Mouse (Mus musculus): ENCODE measurements around the gene Taf6l. TPM values are rescaled to one million over a fixed set of nuclear protein-coding genes. Genes with fewer than 3 reads are reported as not detected.

The Taf6l gene
- polyA plus RNA-seq (2017; shearing (Covaris generic)), result 8.1 TPM

DNA sequence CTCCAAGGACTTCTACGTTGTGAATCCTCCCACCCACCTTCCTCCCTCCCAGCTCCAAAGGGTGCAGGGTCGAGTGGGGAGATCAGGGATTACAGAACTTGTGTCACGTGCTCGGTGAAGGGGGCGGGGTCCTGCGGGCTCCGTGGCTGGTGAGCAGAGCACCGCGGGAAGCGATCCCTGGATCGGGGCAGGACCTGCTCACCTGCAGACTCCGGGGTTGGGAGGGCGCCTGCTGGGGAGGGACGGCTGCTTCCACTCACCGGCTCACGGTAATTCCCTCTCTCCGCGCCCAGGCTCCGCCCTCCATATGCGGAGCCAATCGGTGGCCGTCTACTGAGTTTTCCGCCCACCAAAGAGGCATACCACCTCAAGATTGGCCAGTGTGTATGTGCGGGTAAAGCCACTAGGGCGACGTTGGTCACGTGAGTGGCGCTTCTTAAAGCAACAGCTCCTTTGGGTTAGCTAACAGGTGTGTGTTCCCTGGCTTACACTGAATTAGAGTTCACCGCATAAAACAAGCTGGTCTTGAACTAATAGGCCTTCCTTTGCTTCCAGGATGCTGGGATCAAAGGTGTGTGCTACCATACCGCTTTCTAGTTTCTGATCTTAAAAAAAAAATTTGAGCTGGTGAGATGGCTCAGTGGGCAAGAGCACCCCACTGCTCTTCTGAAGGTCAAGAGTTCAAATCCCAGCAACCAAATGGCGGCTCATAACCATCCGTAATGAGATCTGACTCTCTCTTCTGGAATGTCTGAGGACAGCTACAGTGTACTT is at the start of gene Taf6l:
Taf6l (minus strand) TSS at position 410 of the 774 bp plus-strand sequence.

GRCm38 (mm10) chr19:8829660-8830059 is 43.4 kb upstream of the Taf6l start, which contains the start of gene AC129217.1:
TSS of gene AC129217.1 (plus strand) at chr19:8829773.

DNA sequence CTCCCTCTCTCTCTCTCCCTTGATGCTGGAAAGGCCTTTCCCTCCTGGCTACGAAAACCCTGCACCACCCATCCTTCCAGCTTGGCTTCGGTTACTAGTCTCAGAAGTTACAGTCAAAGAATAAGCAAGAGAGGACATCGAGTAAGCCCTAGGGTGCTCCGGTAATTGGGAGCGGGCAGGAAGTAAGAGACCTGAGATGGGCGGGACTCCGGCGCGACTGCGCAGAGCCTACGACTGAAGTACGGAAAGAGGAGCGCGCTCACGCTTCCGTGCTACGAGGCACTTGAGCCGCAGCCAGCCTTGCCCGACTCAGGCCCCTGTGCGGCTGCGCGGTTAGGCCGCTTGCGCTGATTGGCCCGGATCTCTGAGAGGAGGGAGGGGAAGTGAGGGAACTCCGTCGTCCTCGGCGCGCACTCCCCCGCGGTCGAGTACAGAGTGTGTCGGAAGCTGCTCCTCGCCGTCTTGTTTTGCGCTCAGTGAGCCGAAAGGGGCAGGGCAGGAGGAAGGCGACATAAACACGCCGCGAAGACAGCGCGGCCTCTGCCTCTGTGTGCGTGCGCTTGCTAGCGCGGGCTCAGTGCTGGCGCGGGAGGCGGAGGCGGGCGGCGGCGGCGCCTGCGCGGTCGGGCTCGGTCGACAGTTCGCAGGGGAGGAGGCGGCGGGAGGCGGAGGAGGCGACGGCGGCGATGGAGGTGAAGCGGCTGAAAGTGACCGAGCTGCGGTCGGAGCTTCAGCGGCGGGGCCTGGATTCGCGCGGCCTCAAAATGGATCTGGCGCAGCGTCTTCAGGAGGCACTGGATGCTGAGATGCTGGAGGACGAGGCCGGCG is 33.6 kb upstream of the Taf6l start, which contains the start of gene Hnrnpul2:
Hnrnpul2 (plus strand) TSS at position 415 of the 828 bp plus-strand sequence.

GRCm38 (mm10) chr19:8818801-8819595 is 32.8 kb upstream of the Taf6l start, which contains the start of gene Ttc9c:
TSS of gene Ttc9c (minus strand) at chr19:8819333.

DNA sequence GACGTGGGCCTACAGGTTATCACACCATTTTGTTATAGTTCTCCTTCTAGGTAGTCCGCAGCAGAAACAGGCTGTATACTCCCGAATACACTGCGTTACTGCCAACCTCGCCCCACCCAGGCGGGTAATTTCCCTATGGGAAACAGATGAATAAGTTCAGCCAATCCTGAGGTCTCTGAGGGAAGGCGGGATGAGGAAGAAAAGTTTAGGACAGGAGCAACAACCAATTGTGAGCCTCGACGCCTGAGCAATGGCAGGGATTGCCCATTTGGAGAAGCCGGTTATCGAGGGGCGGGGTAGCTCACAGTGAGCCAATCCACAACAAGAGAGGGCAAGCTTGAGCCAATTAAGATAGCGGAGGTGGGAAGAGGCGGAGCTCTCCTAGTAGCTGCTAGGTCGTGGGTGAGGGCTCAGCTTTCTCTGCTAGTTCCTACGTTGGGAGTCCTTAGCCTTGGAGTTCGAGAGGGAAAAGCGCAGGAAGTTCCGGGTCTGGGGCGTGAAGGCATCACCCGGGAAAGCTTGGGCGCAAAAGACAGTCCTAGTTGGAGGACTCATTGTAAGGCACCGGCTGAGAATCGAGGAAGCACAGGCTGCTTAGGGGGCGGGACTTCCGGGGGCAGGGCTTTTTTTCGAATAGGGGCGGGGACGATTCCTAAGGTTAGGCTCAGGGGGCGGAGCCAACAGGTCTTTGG is 16.1 kb upstream of the Taf6l start, which contains the start of gene Zbtb3:
Zbtb3 (plus strand) TSS at position 426 of the 692 bp plus-strand sequence.

DNA sequence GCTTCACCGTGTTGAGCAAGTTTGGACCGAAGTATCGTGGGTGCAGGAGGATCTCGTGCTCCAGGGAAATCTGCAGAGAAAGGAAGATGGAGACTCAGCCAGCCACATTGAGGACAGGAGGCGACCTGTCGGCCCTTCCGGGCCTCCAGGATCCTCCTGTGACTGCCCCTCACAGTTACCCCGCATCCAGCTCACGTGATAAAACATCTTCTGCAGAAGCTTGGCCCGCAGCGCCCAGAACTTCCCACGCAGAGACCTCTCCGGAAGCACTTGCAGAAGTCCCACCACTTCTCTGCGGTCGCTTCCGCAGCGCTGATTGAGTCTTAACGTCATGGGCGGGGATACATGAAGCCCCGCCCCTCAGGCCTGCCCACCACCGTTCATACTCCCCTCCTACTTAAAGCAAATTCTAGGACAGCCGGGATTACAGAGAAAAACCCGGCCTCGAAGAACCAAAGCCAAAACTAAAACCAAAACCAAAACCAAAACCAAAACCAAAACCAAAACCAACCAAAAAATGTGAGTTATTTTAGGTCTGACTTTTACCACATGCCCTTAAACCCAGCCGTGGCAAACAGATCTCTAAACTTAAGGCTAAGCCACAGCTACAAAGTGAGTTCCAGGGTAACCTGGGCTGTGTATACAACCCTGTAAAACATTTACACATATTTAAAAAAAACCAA is 12.2 kb upstream of the Taf6l start, which contains the start of gene Polr2g:
Polr2g (minus strand) TSS at position 314 of the 683 bp plus-strand sequence.

DNA sequence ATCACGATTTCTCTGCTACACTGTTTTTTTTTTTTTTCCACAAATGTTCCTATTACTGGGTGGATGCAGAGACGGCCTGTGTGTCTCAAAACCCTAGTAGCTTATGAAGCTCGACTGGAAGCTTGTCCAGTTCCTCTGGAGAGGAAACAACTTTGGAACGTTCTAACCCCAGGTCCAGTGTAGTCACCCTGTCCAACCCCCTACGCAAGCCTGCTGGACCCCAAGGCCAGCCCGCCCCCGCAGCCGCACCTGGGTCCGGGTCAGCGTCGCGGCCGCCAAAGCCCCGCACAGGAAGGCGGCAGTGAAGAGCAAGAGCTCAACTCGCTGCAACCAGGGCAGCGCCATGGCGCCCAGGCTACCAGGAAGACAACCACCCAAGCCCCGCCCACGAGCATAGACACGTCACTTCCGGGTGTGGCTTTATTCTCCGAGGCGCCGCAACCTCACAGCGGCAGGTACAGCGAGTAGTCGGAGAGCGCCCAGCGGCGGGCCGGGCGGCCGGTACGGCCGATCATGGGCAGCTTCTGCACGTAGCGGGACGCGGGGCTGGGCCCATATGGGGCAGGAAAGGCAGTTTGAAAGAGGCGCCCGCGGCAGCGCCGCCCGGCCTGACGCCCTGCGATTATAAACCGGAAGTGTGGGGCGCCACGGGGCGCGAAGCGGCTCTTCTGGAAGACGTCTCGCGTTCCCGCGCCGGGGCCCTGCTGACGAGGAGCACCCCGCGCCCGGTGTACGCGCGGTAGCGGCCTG is 12.0 kb downstream of the Taf6l start, which contains the start of gene Tmem179b:
Tmem179b (minus strand) TSS at position 382 of the 750 bp plus-strand sequence.

GRCm38 (mm10) chr19:8770567-8771270 is 15.5 kb downstream of the Taf6l start, which contains the start of gene Tmem223:
TSS of gene Tmem223 (plus strand) at chr19:8770996.

DNA sequence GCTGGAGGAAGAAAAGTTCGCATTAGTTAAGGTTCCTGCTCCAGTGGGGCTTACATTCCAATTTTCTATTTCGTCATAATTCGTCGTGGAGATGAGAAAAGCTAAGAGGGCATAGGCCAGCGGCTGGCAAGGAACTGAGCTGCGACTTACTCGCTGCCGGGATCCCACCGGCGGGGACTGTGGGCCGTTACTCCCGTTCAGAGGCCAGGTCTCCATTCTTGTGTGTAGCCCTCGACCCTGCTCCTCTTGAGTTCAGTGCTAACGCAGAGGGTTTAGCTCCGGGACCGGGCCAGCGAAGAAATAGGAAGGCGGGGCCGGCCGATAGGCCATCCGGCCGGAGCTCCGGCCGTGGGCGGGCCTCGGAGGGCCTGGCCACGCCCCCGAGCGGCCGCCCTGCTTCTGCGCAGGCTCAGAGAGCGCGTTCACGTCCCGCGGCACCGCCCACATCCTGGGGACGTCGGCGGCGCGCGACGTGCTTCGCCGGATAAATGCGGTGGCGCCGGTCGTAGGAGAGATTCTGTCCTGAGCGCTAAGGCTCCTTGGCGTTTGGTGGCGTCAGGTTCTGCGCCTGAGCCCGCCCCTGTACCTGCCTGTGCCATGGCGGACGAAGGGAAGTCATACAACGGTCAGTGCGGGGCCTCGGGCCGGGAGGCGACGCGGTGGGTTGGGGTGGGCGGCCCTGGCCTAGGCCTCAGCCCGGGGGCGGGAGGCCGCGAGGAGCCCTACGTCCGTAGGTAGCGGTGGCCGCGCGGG is 29.4 kb downstream of the Taf6l start, which contains the start of gene Nxf1:
Nxf1 (plus strand) TSS at position 439 of the 753 bp plus-strand sequence.

GRCm38 (mm10) chr19:8741243-8741869 is 44.9 kb downstream of the Taf6l start, which contains the start of gene Stx5a:
TSS of gene Stx5a (plus strand) at chr19:8741413.

GRCm38 (mm10) chr19:8740603-8741002 is 45.6 kb downstream of the Taf6l start, which contains the start of gene 1700092M07Rik:
TSS of gene 1700092M07Rik (plus strand) at chr19:8740718.

DNA sequence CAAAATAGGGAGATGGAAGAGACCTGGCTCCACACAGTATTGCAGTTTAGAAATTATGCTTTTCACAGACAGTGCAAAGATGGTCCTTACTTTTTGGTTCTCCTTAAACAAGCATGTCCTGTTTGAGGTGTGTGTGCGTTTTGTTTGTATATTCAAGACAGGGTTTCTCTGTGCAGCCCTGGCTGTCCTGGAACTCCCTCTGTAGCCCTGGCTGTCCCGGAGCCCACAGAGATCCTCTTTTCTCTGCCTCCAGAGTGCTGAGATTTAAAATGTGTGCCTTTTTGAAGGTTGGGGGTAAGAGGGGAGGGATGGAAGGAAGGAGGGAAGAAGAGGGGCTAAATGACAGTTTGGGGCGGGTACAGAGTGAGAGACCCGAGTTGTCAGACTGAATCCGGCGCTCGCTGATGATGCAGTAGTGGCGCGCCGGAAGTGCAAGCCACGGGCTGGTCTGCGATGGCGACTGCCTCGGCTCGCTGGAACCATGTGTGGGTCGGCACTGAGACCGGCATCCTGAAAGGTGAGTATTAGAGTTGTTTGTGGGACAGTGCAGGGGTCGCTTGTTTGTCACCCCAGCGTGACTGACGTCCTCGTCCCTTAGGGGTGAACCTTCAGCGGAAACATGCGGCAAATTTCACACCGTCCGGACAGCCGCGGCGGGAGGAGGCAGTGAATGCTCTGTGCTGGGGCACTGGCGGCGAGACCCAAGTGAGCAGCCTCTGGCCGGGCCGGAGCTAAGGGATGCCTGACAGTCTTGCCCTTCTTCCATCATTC is 50.6 kb downstream of the Taf6l start, which contains the start of gene Wdr74:
Wdr74 (plus strand) TSS at position 439 of the 771 bp plus-strand sequence.

Other genes with a start within 250 kb of the Taf6l start
- gene Slc22a8, start 195.2 kb downstream of the Taf6l start, polyA plus RNA-seq (2017; shearing (Covaris generic)), result 0.62 TPM
- not detected for gene Slc22a6, start 168.4 kb downstream of the Taf6l start, polyA plus RNA-seq (2017; shearing (Covaris generic))
- not detected for gene Chrm1, start 122.6 kb downstream of the Taf6l start, polyA plus RNA-seq (2017; shearing (Covaris generic))
- gene Slc3a2, start 63.0 kb downstream of the Taf6l start, polyA plus RNA-seq (2017; shearing (Covaris generic)), result 497 TPM
- 105 TPM for gene Wdr74, start 50.6 kb downstream of the Taf6l start, polyA plus RNA-seq (2017; shearing (Covaris generic))
- gene 1700092M07Rik, start 45.7 kb downstream of the Taf6l start, polyA plus RNA-seq (2017; shearing (Covaris generic)), result 1.5 TPM
- 223 TPM for gene Stx5a, start 45.0 kb downstream of the Taf6l start, polyA plus RNA-seq (2017; shearing (Covaris generic))
- 365 TPM for gene Nxf1, start 29.3 kb downstream of the Taf6l start, polyA plus RNA-seq (2017; shearing (Covaris generic))
- gene Tmem223, start 15.4 kb downstream of the Taf6l start, polyA plus RNA-seq (2017; shearing (Covaris generic)), result 38.6 TPM
- 172 TPM for gene Tmem179b, start 11.9 kb downstream of the Taf6l start, polyA plus RNA-seq (2017; shearing (Covaris generic))
- 68.3 TPM for gene Polr2g, start 12.2 kb upstream of the Taf6l start, polyA plus RNA-seq (2017; shearing (Covaris generic))
- 0.18 TPM for gene Zbtb3, start 16.1 kb upstream of the Taf6l start, polyA plus RNA-seq (2017; shearing (Covaris generic))
- 31.0 TPM for gene Ttc9c, start 32.9 kb upstream of the Taf6l start, polyA plus RNA-seq (2017; shearing (Covaris generic))
- 7.6 TPM for gene Hnrnpul2, start 33.6 kb upstream of the Taf6l start, polyA plus RNA-seq (2017; shearing (Covaris generic))
- not detected for gene AC129217.1, start 43.4 kb upstream of the Taf6l start, polyA plus RNA-seq (2017; shearing (Covaris generic))
- 85.2 TPM for gene Bscl2, start 51.0 kb upstream of the Taf6l start, polyA plus RNA-seq (2017; shearing (Covaris generic))
- gene Gng3, start 52.8 kb upstream of the Taf6l start, polyA plus RNA-seq (2017; shearing (Covaris generic)), result 0.49 TPM
- gene Lrrn4cl, start 64.4 kb upstream of the Taf6l start, polyA plus RNA-seq (2017; shearing (Covaris generic)), result not detected
- 133 TPM for gene Ubxn1, start 85.1 kb upstream of the Taf6l start, polyA plus RNA-seq (2017; shearing (Covaris generic))
- 30.0 TPM for gene Uqcc3, start 94.5 kb upstream of the Taf6l start, polyA plus RNA-seq (2017; shearing (Covaris generic))
- 40.0 TPM for gene Lbhd1, start 97.3 kb upstream of the Taf6l start, polyA plus RNA-seq (2017; shearing (Covaris generic))
- gene Gm49403, start 97.5 kb upstream of the Taf6l start, polyA plus RNA-seq (2017; shearing (Covaris generic)), result not detected
- gene 1810009A15Rik, start 102.4 kb upstream of the Taf6l start, polyA plus RNA-seq (2017; shearing (Covaris generic)), result 32.1 TPM
- gene Gm49416, start 102.5 kb upstream of the Taf6l start, polyA plus RNA-seq (2017; shearing (Covaris generic)), result not detected
- 34.6 TPM for gene Ints5, start 106.6 kb upstream of the Taf6l start, polyA plus RNA-seq (2017; shearing (Covaris generic))
- gene Ganab, start 111.7 kb upstream of the Taf6l start, polyA plus RNA-seq (2017; shearing (Covaris generic)), result 91.0 TPM
- gene B3gat3, start 134.0 kb upstream of the Taf6l start, polyA plus RNA-seq (2017; shearing (Covaris generic)), result 57.0 TPM
- 4.5 TPM for gene Rom1, start 142.9 kb upstream of the Taf6l start, polyA plus RNA-seq (2017; shearing (Covaris generic))
- 74.5 TPM for gene Eml3, start 143.1 kb upstream of the Taf6l start, polyA plus RNA-seq (2017; shearing (Covaris generic))
- 211 TPM for gene Mta2, start 155.5 kb upstream of the Taf6l start, polyA plus RNA-seq (2017; shearing (Covaris generic))
- 55.0 TPM for gene Tut1, start 167.4 kb upstream of the Taf6l start, polyA plus RNA-seq (2017; shearing (Covaris generic))
- 259 TPM for gene Eef1g, start 180.6 kb upstream of the Taf6l start, polyA plus RNA-seq (2017; shearing (Covaris generic))
- gene Ahnak, start 202.9 kb upstream of the Taf6l start, polyA plus RNA-seq (2017; shearing (Covaris generic)), result 193 TPM

Data from effector memory CD4-positive, alpha-beta T cell, adult 7 months (primary cell).